Mouse (Mus musculus) neural tube, embryonic 12.5 days (tissue): ENCODE data around the gene Trp53i13. TPM values are rescaled to one million over a fixed set of nuclear protein-coding genes. Genes with fewer than 3 reads are reported as not detected.

Source experiments
- ATAC-seq: fragments of 200-750 bp; cut with Nextera tagmentation; 2 replicates; pipeline ENCODE4 v1.8.0; 2017; ENCODE audit warnings: low read depth, mild to moderate bottlenecking, moderate TSS enrichment, moderate library complexity; ENCODE audit not compliant: low FRiP score
- H3K27ac ChIP-seq: fragments of 300-500 bp; sonication (generic); 2 replicates; pipeline ENCODE4 v1.5.1; 2016
- H3K27me3 ChIP-seq: fragments of 300-500 bp; sonication (generic); replicated peaks from 2 replicates; pipeline ENCODE4 v1.6.1; 2016; ENCODE audit warnings: mild to moderate bottlenecking
- H3K36me3 ChIP-seq: fragments of 300-500 bp; sonication (generic); 2 replicates; pipeline ENCODE4 v1.6.1; 2016; ENCODE audit warnings: mild to moderate bottlenecking
- H3K4me1 ChIP-seq: fragments of 300-500 bp; sonication (generic); 2 replicates; pipeline ENCODE4 v1.6.1; 2016
- H3K4me2 ChIP-seq: fragments of 300-500 bp; sonication (generic); replicated peaks from 2 replicates; pipeline ENCODE4 v1.6.1; 2016; ENCODE audit warnings: mild to moderate bottlenecking
- H3K4me3 ChIP-seq: fragments of 300-500 bp; sonication (generic); 2 replicates; pipeline ENCODE4 v1.5.1; 2016
- H3K9ac ChIP-seq: fragments of 300-500 bp; sonication (generic); 2 replicates; pipeline ENCODE4 v1.6.1; 2016; ENCODE audit warnings: mild to moderate bottlenecking
- H3K9me3 ChIP-seq: fragments of 300-500 bp; sonication (generic); 2 replicates; pipeline ENCODE4 v1.6.1; 2016; ENCODE audit warnings: mild to moderate bottlenecking
- WGBS: fragments of 180-500 bp; shearing (Covaris S2); methylation state at CpG from one replicate; pipeline ENCODE4 v1.1.7; 2016; 5-methylcytosine and 5-hydroxymethylcytosine counted together
- polyA plus RNA-seq: library from polyadenylated mRNA; unstranded; fragments of >200 nt; fragmentation: Nextera tagmentation; extraction: Ambion mirVana; gene quantifications from 2 replicates; pipeline ENCODE4 v1.2.1, GENCODE M21; 2016

Gene Trp53i13
- polyA plus RNA-seq, 1 experiment from 2014 or later = 32.4 TPM

DNA sequence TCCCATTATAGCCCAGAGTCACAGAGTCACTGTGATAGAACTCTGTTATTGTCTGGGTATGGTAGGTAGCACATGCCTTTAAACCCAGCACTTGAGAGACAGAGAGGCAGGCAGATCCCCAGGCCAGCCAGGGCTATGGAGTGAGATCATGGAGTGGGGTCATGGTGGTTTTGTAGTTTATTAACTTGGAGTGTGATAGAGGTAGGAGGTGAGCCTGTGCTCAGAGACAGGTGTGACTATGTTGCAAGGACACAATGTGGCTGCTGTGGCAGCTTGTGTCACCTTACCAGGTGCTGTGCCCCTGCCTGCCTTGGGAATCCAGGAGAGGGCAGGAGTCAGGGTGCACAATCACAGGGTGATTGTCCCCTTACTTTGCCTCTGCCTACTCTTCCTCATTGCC lies 20.3 kb downstream of the Trp53i13 start:
- no peaks in the 10 kb centered on the region for H3K9me3 ChIP-seq
- ATAC-seq = no peak
- no peaks in the 10 kb centered on the region for H3K27me3 ChIP-seq
- no peak overlapping the region for H3K4me3 ChIP-seq
- H3K4me2 ChIP-seq = peak overlapping the region; percentile 92
- peak overlapping the region; percentile 95; the same call in 1 of the 2 replicates for H3K9ac ChIP-seq
- H3K27ac ChIP-seq = no peak overlapping the region
- peaks cover 52% of the 10 kb centered on the region for H3K4me1 ChIP-seq
- H3K36me3 ChIP-seq = peaks cover 18% of the 10 kb centered on the region

DNA sequence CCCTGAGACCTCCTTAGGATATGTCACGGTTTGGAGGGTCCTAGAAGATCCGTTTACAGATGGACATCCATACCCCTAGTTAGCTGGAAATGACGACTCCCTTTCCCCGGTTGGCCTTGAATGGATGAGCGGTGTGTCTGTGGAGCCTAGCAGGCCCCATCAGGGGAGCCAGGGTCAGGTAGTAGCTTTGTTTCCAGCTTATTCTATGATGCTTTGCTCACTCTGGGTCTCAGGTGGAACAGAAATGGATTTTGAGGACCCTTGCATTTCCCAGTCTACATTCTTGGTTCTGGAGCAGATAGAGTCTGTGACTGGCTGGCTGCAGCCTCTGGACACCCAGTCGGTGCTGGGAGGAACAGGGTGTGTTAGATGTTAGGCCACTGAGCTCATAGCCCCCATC lies 21.0 kb downstream of the Trp53i13 start:
- Histone ChIP-seq H3K9me3 (no peaks in the 10 kb centered on the region), H3K27me3 (no peaks in the 10 kb centered on the region), H3K9ac (peak overlapping the region; percentile 95; the same call in 1 of the 2 replicates), H3K27ac (no peak overlapping the region), H3K36me3 (peaks cover 11% of the 10 kb centered on the region), H3K4me1 (peaks cover 54% of the 10 kb centered on the region), H3K4me2 (peak overlapping the region; percentile 92), H3K4me3 (peak overlapping the region; percentile 97)
- no peak for ATAC-seq
- 79% methylated on average over 6 of the region's 6 CpGs for WGBS

DNA sequence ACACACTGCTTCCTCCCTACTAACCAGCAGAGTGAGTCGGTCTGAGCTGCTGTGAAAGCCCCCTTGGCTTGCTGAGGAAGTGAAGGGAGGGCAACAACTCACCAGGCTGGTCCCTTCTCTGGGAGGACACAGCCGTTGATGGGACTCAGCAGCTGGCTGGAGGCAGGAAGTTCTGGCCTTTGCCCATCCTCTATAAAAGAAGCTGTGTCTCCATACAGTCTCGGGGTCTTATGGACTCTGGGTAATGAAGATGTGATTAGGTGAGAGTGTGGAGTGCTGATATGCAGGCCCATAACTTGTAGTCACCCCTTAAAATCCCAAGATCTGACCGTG lies 21.5 kb downstream of the Trp53i13 start:
- Histone ChIP-seq H3K9me3 (no peaks in the 10 kb centered on the region), H3K4me2 (peak overlapping the region; percentile 92), H3K4me1 (peaks cover 54% of the 10 kb centered on the region), H3K27me3 (no peaks in the 10 kb centered on the region), H3K27ac (peak overlapping the region; percentile 51; the same call in 1 of the 2 replicates), H3K4me3 (peak overlapping the region; percentile 97), H3K36me3 (peaks cover 6% of the 10 kb centered on the region), H3K9ac (peak overlapping the region; percentile 95)
- WGBS = 34% methylated on average over 4 of the region's 4 CpGs
- ATAC-seq = no peak

DNA sequence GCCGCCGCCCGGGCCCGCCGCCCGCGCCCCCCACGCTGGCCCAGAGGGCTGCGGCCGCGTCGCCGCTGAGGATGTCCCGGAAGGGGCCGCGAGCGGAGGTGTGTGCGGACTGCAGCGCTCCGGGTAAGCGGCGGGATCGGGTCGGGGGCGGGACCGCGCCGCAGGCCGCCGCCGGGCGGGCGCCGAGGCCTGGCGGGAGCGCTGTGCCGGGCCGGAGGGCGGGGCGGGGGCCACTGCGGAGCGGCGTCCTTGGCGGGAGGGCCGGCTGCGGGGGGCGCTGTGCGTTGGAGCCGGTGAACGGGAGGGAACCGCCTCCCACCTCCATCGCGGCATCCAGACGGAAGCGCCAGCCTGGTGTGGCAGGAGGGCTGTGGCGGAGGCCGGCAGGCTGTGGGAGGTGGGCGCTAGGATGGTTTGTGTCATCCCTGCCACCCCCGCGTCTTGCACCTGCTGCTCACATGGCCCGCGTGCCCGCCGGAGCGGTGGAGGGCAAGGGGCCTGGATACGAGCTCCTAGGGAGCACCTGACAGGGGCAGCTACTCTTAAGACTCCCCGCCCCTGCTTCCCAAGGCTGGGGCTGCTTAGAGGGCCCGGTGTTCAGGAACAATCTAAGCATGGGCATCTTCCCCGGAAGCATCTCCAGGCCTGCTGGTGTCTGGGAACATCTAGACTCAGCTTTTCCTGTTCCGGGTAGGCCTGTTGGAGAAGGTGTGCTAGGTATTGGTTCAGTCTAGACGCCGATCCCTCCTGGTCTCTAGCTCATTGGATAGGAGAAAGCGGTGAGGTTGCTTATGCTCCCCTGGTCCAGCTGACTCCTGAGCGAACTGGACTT lies 22.1 kb downstream of the Trp53i13 start, which contains the start of gene Git1:
Git1 (plus strand) TSS at position 51 of the 832 bp plus-strand sequence.
- no peak for ATAC-seq
- peak within 1 kb of the TSS; percentile 82; the same call in 1 of the 2 replicates for H3K27ac ChIP-seq
- H3K9ac ChIP-seq = peak within 1 kb of the TSS; percentile 95
- H3K4me3 ChIP-seq = peak within 1 kb of the TSS; percentile 97
- no peaks in the 10 kb centered on the region for H3K9me3 ChIP-seq
- H3K36me3 ChIP-seq = peaks cover under 1% of the 10 kb centered on the region
- peak within 1 kb of the TSS; percentile 92 for H3K4me2 ChIP-seq
- peaks cover 57% of the 10 kb centered on the region for H3K4me1 ChIP-seq
- whole genome bisulfite sequencing = 2% methylated on average over 65 of the region's 74 CpGs
- no peaks in the 10 kb centered on the region for H3K27me3 ChIP-seq

DNA sequence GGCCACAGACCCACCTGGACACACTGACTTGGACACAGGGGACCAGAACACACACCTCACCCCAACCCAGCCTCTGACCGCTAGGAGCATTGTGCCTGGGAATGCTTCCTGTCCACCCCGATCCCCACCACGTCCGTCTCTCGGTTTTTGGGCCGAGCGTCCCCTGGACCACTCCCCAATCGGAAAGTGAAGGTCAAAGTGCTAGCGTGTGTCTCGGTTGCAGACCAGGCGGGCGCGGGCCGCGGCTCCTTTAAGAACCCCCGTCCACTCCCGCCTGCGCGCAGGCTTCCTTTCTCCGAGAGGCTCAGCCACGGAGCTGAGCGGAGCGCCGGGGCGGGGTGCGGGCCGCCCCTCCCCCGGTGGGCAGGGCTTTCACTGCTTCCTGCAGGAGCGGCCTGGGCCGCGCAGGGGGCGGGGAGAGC lies 22.9 kb downstream of the Trp53i13 start:
- WGBS = under 1% methylated on average over 31 of the region's 32 CpGs
- peaks cover 61% of the 10 kb centered on the region for H3K4me1 ChIP-seq

DNA sequence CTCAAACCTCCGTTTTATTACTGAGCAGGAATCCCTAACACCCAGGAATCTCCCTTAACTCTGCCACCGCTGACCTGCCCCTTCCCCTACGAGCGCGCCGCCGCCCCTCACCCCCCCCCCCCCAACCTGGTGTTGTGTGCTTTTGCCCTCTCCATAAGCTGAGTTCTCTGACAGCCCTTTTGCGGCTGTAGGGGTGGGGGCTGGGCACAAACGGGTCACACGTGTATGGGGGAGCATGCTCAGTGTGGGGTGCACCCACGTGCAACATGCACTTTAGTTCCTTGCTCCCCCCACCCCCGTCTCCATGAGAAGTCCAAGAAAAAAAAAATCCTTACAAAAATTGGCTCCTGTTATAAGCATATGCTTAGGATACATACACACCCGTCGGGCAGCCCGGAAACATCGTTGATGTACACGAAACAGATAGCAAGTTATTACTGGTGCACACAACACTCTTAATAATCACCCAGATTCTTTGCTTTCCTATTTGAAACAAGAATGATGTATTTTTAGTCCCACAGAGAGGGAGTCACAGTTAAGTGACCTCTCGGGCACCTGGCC lies 23.4 kb downstream of the Trp53i13 start:
- H3K27ac ChIP-seq = no peak overlapping the region
- H3K4me3 ChIP-seq = peak overlapping the region; percentile 97
- peaks cover 62% of the 10 kb centered on the region for H3K4me1 ChIP-seq
- no peaks in the 10 kb centered on the region for H3K9me3 ChIP-seq
- no peaks in the 10 kb centered on the region for H3K27me3 ChIP-seq
- WGBS = under 1% methylated on average over 16 of the region's 18 CpGs
- ATAC-seq = no peak
- no peaks in the 10 kb centered on the region for H3K36me3 ChIP-seq
- H3K9ac ChIP-seq = peak overlapping the region; percentile 57; the same call in 1 of the 2 replicates
- peak overlapping the region; percentile 68 for H3K4me2 ChIP-seq

More for the DNA sequence above, 22.9 kb downstream of the Trp53i13 start:
- Histone ChIP-seq H3K9me3 (no peaks in the 10 kb centered on the region), H3K9ac (peak overlapping the region; percentile 57), H3K4me2 (peak overlapping the region; percentile 68), H3K36me3 (no peaks in the 10 kb centered on the region), H3K27me3 (no peaks in the 10 kb centered on the region), H3K4me3 (peak overlapping the region; percentile 97), H3K27ac (no peak overlapping the region)
- ATAC-seq = peak; percentile 30; the same call in 1 of the 2 replicates

DNA sequence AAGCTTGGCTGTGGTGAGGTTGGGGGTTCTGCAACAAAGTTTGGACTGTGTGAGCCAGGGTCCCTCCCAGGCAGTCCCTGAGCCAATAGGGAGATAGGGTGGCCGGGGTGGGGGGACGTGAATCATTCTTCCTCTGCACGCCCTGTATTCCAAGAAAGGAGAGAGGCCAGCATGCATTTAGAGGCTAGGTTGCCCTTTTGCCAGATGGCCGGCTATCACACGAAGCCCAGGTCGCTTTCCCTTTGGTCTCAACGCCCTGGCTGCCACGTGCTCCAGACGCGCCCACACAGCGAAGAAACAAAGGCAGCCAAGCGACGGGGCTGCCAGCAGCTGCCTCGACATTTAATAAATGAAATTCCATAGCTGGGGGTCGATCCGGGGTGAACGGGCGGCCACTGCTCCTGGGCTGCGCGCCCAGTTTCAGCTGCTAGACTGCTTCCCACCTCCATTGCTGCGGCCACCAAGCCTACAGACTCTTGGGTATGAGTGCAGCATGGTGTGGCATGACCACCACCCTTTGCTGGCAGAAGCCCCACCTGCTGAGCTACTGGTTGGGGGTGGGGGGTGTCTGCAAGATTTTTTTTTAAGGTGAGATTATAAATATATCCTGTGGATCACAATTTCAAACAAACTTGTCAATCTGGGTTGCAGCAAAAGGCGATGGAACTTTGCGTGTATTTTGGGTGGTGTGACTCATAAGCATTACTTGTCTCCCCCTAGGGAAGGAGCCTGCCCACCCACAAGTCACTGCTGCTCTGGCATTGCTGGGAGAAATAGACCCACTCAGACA lies 24.1 kb downstream of the Trp53i13 start:
- WGBS = under 1% methylated on average over 23 of the region's 23 CpGs
- Histone ChIP-seq H3K4me3 (peak overlapping the region; percentile 97), H3K4me2 (peak overlapping the region; percentile 68), H3K9me3 (no peaks in the 10 kb centered on the region), H3K36me3 (no peaks in the 10 kb centered on the region), H3K4me1 (peaks cover 66% of the 10 kb centered on the region), H3K27ac (peak overlapping the region; percentile 57; the same call in 1 of the 2 replicates), H3K27me3 (no peaks in the 10 kb centered on the region), H3K9ac (peak overlapping the region; percentile 57)
- ATAC-seq = peak; percentile 61

DNA sequence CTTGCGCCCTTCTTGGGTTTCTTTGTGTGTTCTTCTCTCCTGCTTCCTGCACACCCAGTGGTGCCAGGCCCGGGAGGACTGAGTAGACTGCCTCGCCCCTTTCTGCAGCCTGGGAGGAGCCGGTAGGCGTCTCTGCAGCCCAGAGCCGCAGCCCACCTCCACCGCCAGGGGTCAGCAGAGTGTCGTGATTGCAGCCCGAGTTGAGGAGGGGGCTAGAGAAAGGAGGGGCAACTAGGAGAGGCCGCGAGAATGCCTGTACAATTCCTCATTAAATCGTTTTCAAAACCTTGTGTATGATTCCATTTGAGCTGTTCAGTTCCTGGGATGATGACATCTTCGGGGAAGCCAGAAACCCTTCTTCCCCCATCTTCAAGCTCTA lies 24.7 kb downstream of the Trp53i13 start:
- peak; percentile 70 for ATAC-seq
- peak overlapping the region; percentile 57; the same call in 1 of the 2 replicates for H3K27ac ChIP-seq
- peak overlapping the region; percentile 68 for H3K4me2 ChIP-seq
- peak overlapping the region; percentile 33 for H3K4me3 ChIP-seq
- no peaks in the 10 kb centered on the region for H3K36me3 ChIP-seq
- peaks cover 72% of the 10 kb centered on the region for H3K4me1 ChIP-seq
- no peaks in the 10 kb centered on the region for H3K9me3 ChIP-seq
- under 1% methylated on average over 13 of the region's 13 CpGs for WGBS
- H3K9ac ChIP-seq = peak overlapping the region; percentile 57
- H3K27me3 ChIP-seq = no peaks in the 10 kb centered on the region

DNA sequence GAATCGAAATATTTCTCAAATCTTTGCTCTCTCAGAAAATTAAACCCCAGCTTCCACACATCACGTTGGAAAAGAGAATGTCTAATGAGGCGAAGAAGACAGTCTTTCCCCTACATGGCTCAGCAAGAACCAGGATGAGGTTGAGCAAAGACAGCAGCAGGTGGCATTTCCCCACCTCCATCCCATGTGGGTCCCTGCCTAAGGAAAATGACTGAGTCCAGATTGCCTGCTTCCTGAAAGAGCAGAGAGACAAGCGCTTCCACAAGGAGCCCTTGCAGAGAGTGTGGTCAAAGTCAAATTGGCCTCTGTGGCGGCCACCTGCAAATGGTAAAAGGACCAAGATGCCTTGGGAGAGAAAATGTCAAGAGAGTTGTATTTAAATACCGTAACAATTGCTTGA lies 25.3 kb downstream of the Trp53i13 start:
- 69% methylated on average over 6 of the region's 6 CpGs for WGBS
- Histone ChIP-seq H3K27me3 (no peaks in the 10 kb centered on the region), H3K27ac (no peak overlapping the region), H3K4me1 (peaks cover 74% of the 10 kb centered on the region), H3K36me3 (no peaks in the 10 kb centered on the region), H3K9me3 (no peaks in the 10 kb centered on the region), H3K9ac (peak overlapping the region; percentile 93), H3K4me2 (peak overlapping the region; percentile 68), H3K4me3 (peak overlapping the region; percentile 79; the same call in 1 of the 2 replicates)
- ATAC-seq = no peak

DNA sequence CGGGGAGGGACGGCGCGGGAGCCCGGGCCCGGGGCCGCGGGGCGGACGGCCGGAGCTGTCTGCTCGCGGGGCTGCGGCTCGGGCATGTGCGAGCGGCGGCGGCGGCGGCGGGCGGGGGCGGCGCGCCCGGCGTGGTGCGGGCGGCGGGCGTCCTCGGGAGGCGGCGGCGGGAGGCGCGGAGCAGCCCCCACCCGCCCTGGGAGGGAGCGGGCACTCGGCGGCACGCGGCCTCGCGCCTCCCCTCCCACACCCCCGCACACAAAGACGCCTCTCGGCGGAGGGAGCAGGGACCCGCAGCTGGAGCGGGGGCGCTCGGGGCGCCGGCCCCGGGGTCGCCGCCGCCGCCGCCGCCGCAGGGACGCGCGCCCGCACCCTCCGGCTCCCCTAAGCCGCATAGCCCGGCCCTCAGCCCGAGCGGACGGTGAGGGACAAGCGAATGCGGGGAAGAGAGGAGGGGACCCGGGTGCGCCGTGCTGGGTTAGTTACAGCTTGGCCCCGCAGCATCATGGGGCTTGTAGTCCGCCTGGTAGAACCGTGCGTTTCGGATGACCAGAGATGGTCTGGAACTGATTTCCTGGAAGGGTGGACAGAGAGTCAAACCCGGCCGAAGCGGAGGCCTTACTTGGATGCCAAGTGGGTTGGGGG lies 26.1 kb downstream of the Trp53i13 start, which contains the start of gene Ankrd13b:
Ankrd13b (minus strand) TSS at position 88 of the 645 bp plus-strand sequence.
- Histone ChIP-seq H3K27ac (peak within 1 kb of the TSS; percentile 72; the same call in 1 of the 2 replicates), H3K9me3 (no peaks in the 10 kb centered on the region), H3K9ac (peak within 1 kb of the TSS; percentile 93), H3K4me1 (peaks cover 75% of the 10 kb centered on the region), H3K27me3 (no peaks in the 10 kb centered on the region), H3K4me2 (peak within 1 kb of the TSS; percentile 68), H3K4me3 (peak within 1 kb of the TSS; percentile 79), H3K36me3 (no peaks in the 10 kb centered on the region)
- ATAC-seq = peak; percentile 60
- under 1% methylated on average over 61 of the region's 87 CpGs for WGBS

DNA sequence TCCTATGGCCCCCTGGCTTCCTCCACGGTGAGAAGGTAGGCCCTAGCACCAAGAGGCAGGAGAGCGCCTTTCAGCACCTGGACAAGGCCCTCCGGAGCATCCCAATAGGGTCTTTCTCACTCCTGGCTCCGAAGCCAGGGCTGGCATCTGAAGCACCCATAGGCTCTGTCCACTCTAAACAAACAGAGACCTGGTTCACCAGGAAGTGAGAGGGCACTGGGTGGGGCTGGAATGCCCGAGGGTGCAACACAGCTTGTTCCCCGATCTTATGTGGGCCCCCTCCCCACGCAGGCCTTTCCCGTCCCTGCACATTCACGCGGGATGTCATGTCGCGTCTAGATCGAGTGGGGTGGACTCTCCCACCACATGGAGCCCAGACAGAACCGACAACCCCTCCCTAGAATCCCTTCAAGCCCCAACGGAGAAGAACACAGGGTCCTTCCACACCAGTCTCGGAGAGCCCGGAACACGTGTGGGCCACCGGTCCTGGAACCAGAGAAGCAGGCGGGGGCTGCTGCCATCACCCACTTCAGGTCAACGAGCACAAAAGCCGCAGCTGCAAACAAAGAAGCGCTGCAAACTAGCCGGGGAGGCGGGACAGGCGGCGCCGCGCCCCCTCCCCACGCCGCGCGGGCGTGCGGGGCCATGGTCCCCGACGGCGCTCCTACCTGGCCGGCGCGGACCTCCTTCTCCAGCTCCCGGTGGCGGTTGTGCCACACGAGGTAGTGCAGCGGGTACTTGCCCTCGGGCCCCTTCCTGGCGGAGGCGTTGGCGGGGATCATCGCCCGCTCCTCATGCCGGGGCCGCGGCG lies 26.8 kb downstream of the Trp53i13 start:
- WGBS = 2% methylated on average over 53 of the region's 55 CpGs
- peak overlapping the region; percentile 93 for H3K9ac ChIP-seq
- no peaks in the 10 kb centered on the region; the same call in 1 of the 2 replicates for H3K36me3 ChIP-seq
- no peaks in the 10 kb centered on the region for H3K9me3 ChIP-seq
- H3K27me3 ChIP-seq = no peaks in the 10 kb centered on the region
- peak overlapping the region; percentile 68 for H3K4me2 ChIP-seq
- H3K4me3 ChIP-seq = peak overlapping the region; percentile 79
- H3K4me1 ChIP-seq = peaks cover 72% of the 10 kb centered on the region
- no peak for ATAC-seq
- no peak overlapping the region; the same call in 1 of the 2 replicates for H3K27ac ChIP-seq
